Mouse (Mus musculus) embryonic stem cell, embryonic (primary cell): Measurements from ENCODE around the gene Mst1r.

Source experiments
- CTCF ChIA-PET, 4 experiments: fragments of 300-600 bp in 2 of 4; fragments of 350-600 bp in 2 of 4; sonication (Branson Sonifier 250); formaldehyde crosslinking; loops; one replicate each; lab custom pipeline; 2022; ENCODE audit warnings: inconsistent platforms in 2 of 4; lab: Charles Lee
- POLR2A ChIA-PET, 4 experiments: fragments of 300-600 bp in 2 of 4; fragments of 350-600 bp in 2 of 4; sonication (Branson Sonifier 250); formaldehyde crosslinking; loops; one replicate each; lab custom pipeline; 2022; ENCODE audit warnings: antibody characterized with exemption in 4 of 4, inconsistent platforms in 1 of 4; lab: Charles Lee

Gene Mst1r

GRCm38 (mm10) chr9:107955613-107956289, 49.1 kb downstream of the Mst1r start:
- CTCF ChIA-PET: interaction anchor here in 2 of 4 experiments (0.8 to 1.2 kb wide), 5 partner anchors 8 to 310 kb away, joined by 3 to 5 read pairs (median 3); partner anchors contain the start of gene Mon1a (in 1 of the 2)
- POLR2A ChIA-PET: interaction anchor here in 2 of 4 experiments (1.0 to 2.0 kb wide), 6 partner anchors 25 to 51 kb away, joined by 3 to 4 read pairs (median 4); partner anchors contain the start of genes Mst1r (in 2 of the 2) and Ip6k1 (in 1 of the 2)

DNA sequence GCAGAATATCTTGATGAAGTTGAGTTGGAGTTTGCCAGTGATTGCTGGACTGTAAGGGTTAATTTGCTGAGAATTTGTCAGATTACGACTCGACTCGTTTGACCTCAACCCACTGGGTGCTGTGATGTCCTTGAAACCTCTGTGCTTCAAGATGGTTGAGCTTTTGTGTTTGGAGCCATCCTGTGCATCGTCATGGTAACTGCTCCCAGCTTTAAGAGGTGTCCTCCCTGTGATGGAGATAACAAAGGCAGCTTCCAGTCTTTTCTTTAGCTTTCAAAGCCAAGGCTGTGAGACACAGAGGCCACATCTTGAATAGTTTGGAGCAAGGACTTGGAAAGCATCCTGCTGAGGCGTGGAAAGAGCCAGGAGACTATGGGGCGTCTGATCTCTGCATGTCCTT, 50.5 kb downstream of the Mst1r start:
- CTCF ChIA-PET: interaction anchor here in 3 of 4 experiments (0.7 to 1.5 kb wide), 5 partner anchors 15 to 56 kb away, joined by 3 to 6 read pairs (median 4); partner anchors contain the start of gene Inka1 (in 1 of the 3)
- POLR2A ChIA-PET: interaction anchor here (0.6 to 2.6 kb wide), 19 partner anchors 10 to 201 kb away, joined by 3 to 10 read pairs (median 4); partner anchors contain the start of genes Ip6k1 (in 2 of the 4), Gm20661 (in 1 of the 4), Gmppb (in 1 of the 4) and Inka1 (in 1 of the 4)

- ChIA-PET POLR2A (interaction anchor here in 2 of 4 experiments (1.0 to 5.6 kb wide), 8 partner anchors 8 to 94 kb away, joined by 3 to 46 read pairs (median 27); partner anchors contain the start of genes Amigo3 (in 1 of the 2), Mst1r (in 1 of the 2) and Traip (in 1 of the 2)), CTCF (interaction anchor here in 3 of 4 experiments (2.5 to 5.3 kb wide), 6 partner anchors 11 to 96 kb away, joined by 10 to 57 read pairs (median 16); partner anchors contain the start of gene Amigo3 (in 1 of the 3))
Observed at GRCm38 (mm10) chr9:107959896-107960295, 53.2 kb downstream of the Mst1r start.

DNA sequence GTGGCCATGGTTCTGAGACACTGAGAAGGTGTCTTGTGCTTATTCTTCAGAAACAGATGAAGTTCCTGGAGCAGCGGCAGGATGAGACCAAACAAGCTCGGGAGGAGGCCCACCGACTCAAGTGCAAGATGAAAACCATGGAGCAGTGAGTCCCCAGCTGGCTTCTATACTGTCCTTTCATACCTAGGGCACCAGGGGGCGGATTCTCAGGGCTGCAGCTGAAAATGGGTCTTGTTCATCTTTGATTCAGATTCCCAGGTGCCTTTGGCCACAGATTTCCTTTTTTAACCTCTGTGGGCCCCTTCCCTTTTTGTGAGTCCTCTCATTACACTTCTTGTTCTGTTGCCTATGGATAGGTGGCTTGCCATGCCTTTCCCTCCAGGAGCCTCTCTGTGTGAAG, 54.3 kb downstream of the Mst1r start:
- ChIA-PET POLR2A (interaction anchor here in 3 of 4 experiments (0.5 to 5.6 kb wide), 48 partner anchors 9 to 495 kb away, joined by 3 to 46 read pairs (median 4); partner anchors contain the start of genes Inka1 (in 3 of the 3), Ip6k1 (in 3 of the 3), Amigo3 (in 2 of the 3) and Camkv (in 2 of the 3)), CTCF (interaction anchor here (0.8 to 5.3 kb wide), 60 partner anchors 9 to 323 kb away, joined by 3 to 88 read pairs (median 5); partner anchors contain the start of genes Inka1 (in 3 of the 4), Traip (in 3 of the 4), Amigo3 (in 2 of the 4) and Gm20661 (in 2 of the 4))

- CTCF ChIA-PET: interaction anchor here (0.5 to 5.3 kb wide), 79 partner anchors 9 to 1072 kb away, joined by 3 to 88 read pairs (median 4); partner anchors contain the start of genes Amigo3 (in 3 of the 4), Inka1 (in 3 of the 4), Mst1r (in 3 of the 4) and Traip (in 3 of the 4)
- POLR2A ChIA-PET: interaction anchor here in 3 of 4 experiments (0.6 to 5.6 kb wide), 56 partner anchors 10 to 384 kb away, joined by 3 to 46 read pairs (median 4); partner anchors contain the start of genes Inka1 (in 3 of the 3), Ip6k1 (in 3 of the 3), Amigo3 (in 2 of the 3) and Camkv (in 2 of the 3)
Observed at GRCm38 (mm10) chr9:107961351-107961762, 54.7 kb downstream of the Mst1r start.

GRCm38 (mm10) chr9:107961881-107962280, 55.2 kb downstream of the Mst1r start:
- ChIA-PET POLR2A (interaction anchor here in 3 of 4 experiments (0.6 to 5.6 kb wide), 56 partner anchors 10 to 384 kb away, joined by 3 to 46 read pairs (median 4); partner anchors contain the start of genes Amigo3 (in 3 of the 3), Inka1 (in 3 of the 3), Ip6k1 (in 3 of the 3) and Cdhr4 (in 2 of the 3)), CTCF (interaction anchor here (0.5 to 5.3 kb wide), 79 partner anchors 8 to 1072 kb away, joined by 3 to 88 read pairs (median 4); partner anchors contain the start of genes Amigo3 (in 3 of the 4), Mst1r (in 3 of the 4), Traip (in 3 of the 4) and Gm20661 (in 2 of the 4))

GRCm38 (mm10) chr9:107962916-107963315, 56.2 kb downstream of the Mst1r start:
- ChIA-PET CTCF (interaction anchor here (0.6 to 5.3 kb wide), 18 partner anchors 9 to 166 kb away, joined by 3 to 88 read pairs (median 7); partner anchors contain the start of genes Amigo3 (in 1 of the 4), Inka1 (in 1 of the 4) and Mst1r (in 1 of the 4)), POLR2A (interaction anchor here (0.6 to 5.6 kb wide), 20 partner anchors 9 to 117 kb away, joined by 3 to 46 read pairs (median 6); partner anchors contain the start of genes Amigo3 (in 2 of the 4), Inka1 (in 2 of the 4), Ip6k1 (in 2 of the 4) and Mst1r (in 1 of the 4))

DNA sequence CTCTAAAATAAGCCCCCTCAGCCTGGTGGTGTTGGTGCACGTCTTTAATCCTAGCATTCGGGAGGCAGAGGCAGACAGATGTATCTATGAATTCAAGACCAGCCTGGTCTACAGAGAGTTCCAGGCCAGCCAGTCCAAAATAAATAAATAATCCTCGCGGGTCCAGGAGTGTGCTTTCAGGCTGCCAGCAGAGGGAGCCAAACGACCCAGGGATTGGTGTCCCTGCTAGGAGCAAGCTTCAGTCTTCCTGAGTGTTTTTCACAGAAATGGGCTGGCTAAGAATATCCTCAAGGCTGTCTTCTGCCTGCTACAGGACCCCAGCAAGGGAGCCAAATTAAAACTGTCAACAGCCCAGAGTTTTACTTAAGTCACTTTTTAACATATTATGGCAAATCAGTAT, 57.0 kb downstream of the Mst1r start:
- CTCF ChIA-PET: interaction anchor here (0.5 to 5.3 kb wide), 50 partner anchors 8 to 1149 kb away, joined by 3 to 88 read pairs (median 4); partner anchors contain the start of genes Inka1 (in 4 of the 4), Amigo3 (in 2 of the 4), Cdhr4 (in 1 of the 4) and Gm20661 (in 1 of the 4)
- POLR2A ChIA-PET: interaction anchor here in 3 of 4 experiments (0.6 to 5.6 kb wide), 21 partner anchors 8 to 681 kb away, joined by 3 to 46 read pairs (median 4); partner anchors contain the start of genes Amigo3 (in 2 of the 3), Inka1 (in 2 of the 3), Traip (in 2 of the 3) and Gm20661 (in 1 of the 3)

DNA sequence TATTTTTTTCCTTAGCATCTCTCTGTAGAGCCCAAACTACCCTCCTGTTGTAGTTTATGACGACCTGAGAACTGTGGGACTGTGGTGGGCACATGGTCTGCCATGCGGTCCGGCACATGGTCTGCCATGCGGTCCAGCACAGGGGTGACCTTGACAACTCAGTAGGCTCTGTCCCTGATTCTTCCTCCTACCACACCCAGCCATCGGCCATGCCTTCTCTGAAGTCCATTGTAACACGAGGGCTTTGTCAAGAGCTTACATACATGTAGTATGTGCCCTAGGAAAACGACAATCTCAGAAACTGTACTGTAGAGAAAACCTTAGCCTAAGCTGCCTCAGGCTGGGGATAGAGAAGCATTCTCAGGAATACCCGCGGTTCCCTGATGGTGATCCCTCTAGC, 58.0 kb downstream of the Mst1r start:
- ChIA-PET CTCF (interaction anchor here in 3 of 4 experiments (1.2 to 5.3 kb wide), 9 partner anchors 21 to 246 kb away, joined by 4 to 88 read pairs (median 7); partner anchors contain the start of genes Inka1 (in 1 of the 3) and Mst1r (in 1 of the 3)), POLR2A (interaction anchor here in 3 of 4 experiments (0.6 to 4.7 kb wide), 11 partner anchors 13 to 131 kb away, joined by 3 to 46 read pairs (median 4); partner anchors contain the start of genes Inka1 (in 3 of the 3), Amigo3 (in 2 of the 3), Gmppb (in 1 of the 3) and Traip (in 1 of the 3))

GRCm38 (mm10) chr9:107966676-107967075, 60.0 kb downstream of the Mst1r start:
- CTCF ChIA-PET: interaction anchor here in 3 of 4 experiments (0.9 to 1.3 kb wide), 3 partner anchors 19 to 44 kb away, joined by 3 read pairs; partner anchors contain the start of gene Inka1 (in 2 of the 3)
- POLR2A ChIA-PET: interaction anchor here in 2 of 4 experiments (0.8 to 2.1 kb wide), 6 partner anchors 9 to 87 kb away, joined by 3 to 6 read pairs (median 3); partner anchors contain the start of genes Amigo3 (in 1 of the 2) and Ip6k1 (in 1 of the 2)

- CTCF ChIA-PET: interaction anchor here in 3 of 4 experiments (0.8 to 1.1 kb wide), 3 partner anchors 18 to 100 kb away, joined by 3 to 4 read pairs (median 3); partner anchors contain the start of gene Inka1 (in 1 of the 3)
- POLR2A ChIA-PET: interaction anchor here in 2 of 4 experiments (0.8 to 2.1 kb wide), 5 partner anchors 10 to 86 kb away, joined by 3 to 9 read pairs (median 6); partner anchors contain the start of genes Ip6k1 (in 2 of the 2) and Amigo3 (in 1 of the 2)
Observed at GRCm38 (mm10) chr9:107967437-107967836, 60.8 kb downstream of the Mst1r start.

DNA sequence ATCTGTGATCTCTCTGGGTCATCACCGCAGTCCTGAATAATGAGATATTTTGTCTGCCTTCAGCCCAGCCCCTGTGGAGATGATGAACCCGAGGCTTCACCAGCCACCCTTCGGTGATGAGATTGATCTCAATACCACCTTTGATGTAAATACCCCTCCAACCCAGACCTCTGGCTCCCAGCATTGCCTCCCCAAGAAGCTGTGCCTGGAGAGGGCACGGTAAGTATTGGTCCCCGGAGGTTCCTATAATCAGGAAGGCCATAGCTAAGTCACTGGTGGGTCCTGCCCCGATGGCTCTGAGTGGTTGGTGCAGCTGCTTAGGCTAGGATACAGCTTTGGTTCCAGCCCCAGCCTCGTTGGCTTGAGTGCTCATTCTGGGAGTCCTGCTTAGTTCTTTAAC, 61.9 kb downstream of the Mst1r start:
- ChIA-PET CTCF (interaction anchor here in 2 of 4 experiments (0.6 to 1.1 kb wide), 2 partner anchors 14 to 99 kb away, joined by 3 to 4 read pairs; partner anchors contain the start of gene Gm20661 (in 1 of the 2)), POLR2A (interaction anchor here in 2 of 4 experiments (1.0 to 2.1 kb wide), 5 partner anchors 13 to 38 kb away, joined by 3 to 9 read pairs (median 6); partner anchors contain the start of genes Ip6k1 (in 2 of the 2) and Inka1 (in 1 of the 2))
